Mouse (Mus musculus): ENCODE results near the gene Cdc42bpa.

Cdc42bpa gene

DNA sequence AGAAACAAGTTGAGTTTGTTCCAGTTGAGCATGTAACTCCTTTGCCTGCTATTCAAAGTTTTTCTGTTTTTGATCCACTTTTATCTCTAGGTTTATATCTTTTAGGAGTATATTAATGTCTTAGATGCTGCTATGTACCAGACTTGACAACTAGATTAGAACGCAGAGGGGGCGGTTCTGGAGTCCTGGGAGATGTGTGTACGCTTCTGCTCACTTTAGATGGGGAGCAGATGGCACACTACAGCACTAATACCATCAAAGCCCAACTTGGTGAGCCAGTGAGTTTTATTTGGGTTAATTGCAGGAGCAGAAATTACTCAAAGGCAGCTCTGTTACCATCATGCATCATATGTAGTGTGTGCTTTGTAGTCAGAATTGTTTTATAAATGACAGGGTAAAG lies 77.2 kb downstream of the Cdc42bpa start:
- no peak for DNase-seq

DNA sequence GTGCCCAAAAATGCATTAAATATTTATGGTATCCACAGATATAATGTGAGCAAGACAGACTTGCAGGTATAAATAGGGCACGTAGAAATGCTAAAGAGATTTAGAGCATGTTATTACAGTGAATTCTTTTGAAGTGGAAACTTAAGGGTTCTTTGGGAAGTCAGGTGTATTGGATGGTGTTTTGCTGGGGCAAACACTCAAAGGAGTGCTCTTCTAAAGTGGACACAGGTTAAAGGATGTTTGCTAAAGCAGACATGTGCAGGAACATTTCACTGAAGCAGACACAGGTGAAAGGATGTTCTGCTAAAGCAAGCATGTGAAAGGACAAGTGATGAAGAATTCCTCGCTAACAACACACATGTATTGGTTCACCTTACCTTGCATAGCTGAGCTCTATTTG lies 83.9 kb downstream of the Cdc42bpa start:
- DNase-seq, result no peak

DNA sequence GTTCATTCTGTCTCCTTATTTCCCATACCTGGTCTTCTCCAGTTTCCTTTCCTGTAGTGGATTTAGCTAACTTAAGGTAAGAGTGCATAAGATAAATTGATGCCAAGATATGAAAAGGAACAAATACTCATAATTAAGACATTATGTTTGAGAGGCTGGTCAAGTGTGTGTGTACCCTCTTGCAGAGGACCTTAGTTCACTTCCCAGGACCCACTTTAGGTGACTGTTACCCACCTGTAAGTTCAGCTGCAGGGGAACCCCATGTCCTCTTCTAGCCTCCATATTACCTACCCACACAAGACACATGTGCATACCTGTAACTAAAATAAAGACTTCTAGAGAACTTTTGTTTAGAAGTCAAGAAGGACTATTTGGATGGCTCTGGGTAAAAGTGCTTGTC lies 84.9 kb downstream of the Cdc42bpa start:
- DNase-seq, result no peak

DNA sequence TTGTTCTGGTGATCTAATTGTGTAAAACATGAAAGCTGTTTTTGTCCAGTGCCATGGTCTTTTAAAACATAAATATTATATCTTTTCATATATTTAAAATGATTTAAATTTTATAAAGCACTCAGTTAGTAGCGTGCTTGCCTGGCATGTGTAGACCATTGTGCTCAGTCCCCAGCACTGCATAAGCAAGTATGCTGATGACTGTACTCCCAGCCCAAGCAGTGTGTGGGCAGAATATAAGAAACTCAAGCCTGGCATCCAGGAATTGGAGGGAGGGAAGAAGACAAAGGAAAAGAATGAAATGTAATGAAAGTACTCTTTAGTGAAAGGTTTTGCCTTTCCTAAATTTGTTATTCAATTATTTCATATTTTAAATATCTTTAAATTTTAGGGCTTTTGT lies 128.9 kb downstream of the Cdc42bpa start:
- DNase-seq, result no peak

DNA sequence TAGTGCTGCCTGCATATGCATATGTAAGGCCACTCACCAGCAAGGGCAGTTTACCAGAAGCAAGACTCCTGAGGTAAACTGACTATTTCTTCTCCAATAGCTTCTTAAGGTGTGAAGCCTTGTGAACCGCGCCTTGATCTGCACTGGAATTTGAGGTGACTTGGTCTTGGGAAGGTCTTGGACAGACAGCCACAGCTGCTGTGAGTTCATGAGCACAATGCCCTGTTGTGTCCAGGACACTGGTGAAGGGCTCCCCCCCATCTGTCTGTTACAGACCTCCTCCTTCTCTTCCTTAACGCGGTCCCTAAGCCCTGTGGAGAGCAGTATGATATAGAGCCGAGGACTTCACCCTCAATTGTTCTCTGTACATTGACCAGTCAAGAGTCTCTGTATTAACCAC lies 138.2 kb downstream of the Cdc42bpa start:
- DNase-seq, result no peak

DNA sequence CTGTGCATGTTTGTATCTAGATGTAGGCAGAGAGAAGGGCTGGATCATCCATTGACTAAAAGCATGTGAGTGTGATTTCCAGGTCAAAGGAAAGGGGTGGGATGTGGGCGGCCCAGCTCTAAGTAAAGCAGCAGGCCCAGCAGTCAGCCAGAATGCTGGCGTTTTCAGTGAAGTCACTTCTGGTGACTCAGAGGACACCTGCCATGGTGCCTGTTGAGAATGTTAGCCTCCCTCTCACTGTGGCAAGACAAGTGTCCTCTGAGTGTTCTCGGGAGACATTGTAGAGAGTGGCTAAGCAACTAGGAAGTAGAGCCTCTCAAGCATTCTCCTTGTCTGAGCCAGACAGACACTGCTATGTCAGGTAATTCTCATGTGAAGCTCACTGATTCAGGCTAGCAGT lies 144.3 kb downstream of the Cdc42bpa start:
- DNase-seq, result no peak

DNA sequence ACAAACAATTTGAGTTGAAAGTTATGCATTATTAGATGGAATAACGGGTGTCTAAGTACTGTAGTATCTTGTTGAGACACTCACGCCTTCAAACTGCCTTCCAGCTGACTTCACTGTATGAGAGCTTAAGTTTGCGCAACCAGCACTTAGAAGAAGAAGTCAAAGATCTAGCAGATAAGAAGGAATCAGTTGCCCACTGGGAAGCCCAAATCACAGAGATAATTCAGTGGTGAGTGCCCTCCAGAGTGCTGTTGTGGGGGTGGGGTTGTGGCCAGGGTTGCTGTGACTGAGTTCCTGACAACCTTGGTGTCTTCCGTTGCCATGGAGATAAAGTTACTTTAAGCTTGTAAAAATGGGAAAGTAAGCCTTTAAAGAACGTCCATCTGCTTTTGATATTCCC lies 148.8 kb downstream of the Cdc42bpa start:
- DNase-seq, result no peak

DNA sequence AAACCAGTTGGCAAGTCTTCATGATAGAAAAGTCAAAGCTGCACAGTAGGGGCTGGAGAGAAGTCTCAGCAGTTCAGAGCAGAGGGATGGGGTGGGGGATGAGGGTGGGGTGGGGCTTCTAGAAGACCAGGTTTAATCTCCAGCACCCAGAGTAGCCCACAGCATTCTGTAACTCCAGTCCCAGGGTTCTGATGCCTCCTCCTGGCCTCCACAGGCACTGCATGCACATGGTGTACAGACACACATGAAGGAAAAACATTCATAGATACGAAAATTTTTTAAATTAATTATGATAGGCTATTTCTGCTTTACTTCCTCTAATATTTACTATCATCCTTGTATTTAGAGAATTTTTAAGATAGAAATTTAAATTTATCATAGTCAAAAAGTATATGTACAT lies 156.3 kb downstream of the Cdc42bpa start:
- peak; percentile 34 for DNase-seq

DNA sequence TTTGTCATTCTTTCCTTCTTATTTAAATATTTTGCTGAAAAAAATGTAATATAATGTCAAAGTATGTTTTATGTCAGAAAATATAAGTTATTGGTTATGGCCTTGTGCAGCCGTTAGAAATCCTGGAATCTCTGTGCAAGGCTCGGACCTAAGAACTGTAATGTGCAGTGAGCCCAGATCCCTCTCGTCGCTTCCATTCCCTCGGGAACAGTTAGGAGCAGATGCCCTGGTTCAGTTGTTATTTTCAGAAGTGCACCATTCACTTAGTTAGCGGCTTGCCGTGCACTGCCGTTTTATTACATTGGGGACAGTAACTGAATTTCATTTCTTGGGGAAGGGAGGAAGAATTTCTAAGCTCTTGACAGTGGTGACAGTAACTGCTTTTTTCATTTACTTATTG lies 158.0 kb downstream of the Cdc42bpa start:
- DNase-seq, result no peak

DNA sequence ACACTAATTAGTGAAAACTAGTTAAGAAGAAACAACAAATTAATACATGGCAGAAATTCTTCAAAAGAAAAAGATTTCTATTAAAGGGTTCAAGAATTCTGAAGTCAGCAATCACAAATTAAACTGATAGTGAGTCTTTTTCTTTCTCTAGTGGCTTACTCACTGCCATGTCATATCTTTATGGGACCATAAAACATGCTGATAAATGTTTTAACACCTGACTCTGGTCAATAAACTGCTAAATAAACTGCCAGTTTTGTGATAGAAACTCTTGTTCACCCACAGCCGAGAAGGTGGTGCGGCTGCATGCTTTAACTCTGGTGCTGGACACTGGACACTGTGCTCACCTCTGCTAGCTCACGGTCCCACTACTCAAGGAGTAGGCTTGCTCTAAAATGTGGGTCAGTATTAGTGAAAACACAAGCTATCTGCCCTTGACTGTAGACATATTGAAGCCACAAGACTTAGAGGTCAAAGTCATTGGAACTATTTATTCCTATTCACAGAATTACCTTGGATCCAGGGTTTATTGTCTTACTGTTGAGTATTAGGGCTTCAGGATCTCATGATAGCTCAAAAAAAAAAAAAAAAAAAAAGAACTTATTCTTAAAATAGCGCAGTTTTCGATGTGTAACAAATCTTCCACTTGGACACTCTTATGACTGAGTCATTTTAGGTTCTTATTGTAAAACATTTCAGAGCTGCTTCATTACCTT lies 168.0 kb downstream of the Cdc42bpa start:
- DNase-seq, result no peak

DNA sequence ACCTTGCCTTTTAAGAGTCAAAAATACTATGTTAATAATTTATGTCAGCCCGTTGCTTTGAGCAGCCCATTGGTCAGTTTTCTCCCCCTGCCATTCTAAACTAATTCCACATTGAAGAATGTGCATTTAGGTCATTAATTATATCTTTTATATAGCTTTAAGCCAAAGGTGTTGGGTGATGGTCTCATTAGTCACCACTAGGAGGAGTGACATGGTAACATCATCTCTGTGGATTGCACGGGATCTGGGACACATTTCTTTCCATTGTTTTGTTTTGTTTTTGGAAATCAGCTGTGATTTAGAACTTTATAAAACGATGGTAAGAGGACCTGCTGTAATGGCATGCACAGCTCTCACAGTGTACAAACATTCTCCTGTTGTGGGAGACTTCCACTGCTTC lies 171.1 kb downstream of the Cdc42bpa start:
- DNase-seq, result no peak

DNA sequence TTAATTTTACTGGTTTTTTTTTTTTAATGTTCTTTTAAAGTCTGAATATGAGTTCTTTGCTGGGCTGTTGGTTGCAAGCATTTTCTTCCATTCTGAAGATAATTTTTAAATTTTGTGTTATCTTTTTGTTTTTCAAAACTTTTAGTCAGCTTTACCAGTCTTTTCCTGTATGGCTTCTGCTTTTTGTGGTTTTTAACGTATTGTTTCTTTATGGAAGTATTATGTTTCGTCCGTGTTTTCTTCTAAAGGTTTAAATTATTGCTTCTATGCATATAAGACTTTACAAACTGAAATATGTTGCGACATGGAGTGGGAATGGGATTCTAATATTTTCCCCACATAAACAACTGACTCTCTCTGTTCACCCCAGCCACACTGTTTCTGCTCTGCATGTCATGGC lies 171.9 kb downstream of the Cdc42bpa start:
- no peak for DNase-seq

DNA sequence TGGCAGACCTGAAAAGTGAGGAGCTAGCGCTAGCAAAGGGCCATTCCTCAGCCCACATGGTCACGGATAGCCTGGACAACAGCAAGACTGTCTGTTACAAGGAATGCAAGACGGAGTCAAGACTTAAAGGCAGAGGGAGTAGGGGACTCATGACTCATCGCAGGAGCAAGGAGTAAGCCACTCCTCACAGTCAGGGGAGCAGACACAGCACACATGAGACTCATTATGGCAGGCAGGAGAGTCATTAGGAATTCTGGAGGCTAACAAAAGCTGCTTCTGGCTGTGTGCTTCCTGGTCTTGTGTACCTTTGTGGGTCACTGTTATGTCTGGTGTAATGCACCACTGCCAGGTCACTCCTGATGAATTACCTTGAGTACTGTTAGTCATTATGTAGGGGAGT lies 178.9 kb downstream of the Cdc42bpa start:
- no peak for DNase-seq

DNA sequence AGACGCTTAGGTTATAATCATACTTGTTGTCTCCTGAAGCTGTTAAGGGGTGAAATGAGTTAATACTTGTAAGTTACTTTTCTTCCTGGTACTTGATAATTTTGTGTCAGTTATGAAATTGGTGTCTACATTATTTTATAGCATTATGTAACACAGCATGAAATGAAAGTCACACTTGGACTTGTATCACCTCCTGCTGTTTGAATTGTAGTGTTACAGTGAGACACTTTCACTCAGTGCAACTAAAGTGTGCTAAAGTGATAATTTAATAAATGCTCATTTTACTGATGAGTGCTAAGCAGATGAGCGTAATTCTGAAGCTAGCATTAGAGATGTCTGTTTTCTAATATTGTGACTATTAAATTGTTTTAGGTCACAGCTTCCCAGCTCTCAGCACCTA lies 180.7 kb downstream of the Cdc42bpa start:
- no peak for DNase-seq

DNA sequence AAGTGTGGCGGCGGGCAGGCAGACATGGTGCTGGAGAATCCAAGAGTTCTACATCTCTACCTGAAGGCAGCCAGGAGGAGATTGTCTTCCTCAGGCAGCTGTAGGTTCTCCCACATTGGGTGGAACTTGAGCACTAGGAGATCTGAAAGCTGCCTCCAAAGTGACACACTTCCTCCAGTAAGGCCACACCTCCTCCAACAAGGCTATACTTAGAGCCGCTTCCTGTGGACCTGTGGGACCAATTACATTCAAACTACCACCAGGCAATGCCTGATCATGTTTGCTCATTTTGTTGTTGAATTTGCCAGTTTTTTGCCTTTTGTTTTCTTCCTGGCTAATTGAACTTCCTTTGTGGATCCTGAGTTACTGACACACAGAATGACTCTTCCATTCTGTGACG lies 187.8 kb downstream of the Cdc42bpa start:
- no peak for DNase-seq

DNA sequence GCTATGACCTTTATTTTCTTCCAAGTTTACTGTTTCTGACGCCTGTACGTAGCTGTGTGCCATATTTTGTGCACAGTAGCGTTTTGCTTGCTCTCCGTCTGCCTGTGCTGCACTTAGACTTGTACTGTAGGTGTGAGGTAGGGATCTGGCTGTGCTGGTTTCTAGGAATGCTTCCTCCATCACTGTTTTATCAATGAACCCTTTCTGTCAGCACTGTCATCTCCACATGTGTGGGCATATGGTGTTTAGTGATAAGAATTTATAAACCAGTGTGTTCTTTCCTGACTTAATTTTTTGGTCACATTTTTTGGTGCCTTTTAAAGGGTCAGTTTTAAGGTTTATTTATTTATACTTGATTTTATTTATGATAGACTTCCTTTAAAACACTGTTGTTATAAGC lies 188.3 kb downstream of the Cdc42bpa start:
- no peak for DNase-seq

DNA sequence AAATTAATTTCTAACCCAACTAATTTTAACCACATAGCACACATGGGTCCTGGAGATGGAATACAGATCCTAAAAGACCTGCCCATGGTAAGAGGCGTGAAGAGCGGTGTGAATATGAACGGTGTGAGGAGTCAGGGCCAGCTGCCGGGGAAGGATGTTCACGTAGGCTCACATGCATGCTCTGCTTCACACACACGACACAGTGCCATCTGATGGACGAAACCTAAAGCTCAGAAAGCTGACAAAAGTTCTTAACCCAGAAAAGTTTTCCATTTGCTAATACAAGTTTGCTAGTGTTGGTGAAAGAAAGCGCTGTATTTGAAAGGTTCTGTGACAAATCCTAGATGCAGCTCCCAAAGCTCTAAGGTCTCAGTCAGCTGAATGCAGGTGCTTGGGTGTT lies 190.9 kb downstream of the Cdc42bpa start:
- DNase-seq, result no peak

DNA sequence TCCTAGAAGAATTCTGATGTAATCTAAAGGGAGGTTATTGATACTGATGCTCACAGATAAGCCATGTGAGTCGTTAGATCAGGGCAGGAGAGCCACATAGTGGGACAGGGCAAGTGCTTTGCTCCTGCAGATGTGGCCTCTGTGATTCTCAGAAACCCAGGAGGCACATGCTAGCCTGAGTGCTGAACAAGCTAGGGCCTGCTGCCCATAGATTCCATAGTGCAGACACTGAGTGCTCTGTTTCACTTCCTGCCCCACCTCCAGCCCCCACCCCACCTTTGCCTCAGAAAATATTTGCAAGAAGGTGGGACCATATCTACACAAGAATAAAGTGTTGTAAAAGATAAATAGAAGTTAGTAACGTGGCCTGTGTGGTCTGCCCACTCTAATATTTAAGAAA lies 198.4 kb downstream of the Cdc42bpa start:
- DNase-seq, result no peak

DNA sequence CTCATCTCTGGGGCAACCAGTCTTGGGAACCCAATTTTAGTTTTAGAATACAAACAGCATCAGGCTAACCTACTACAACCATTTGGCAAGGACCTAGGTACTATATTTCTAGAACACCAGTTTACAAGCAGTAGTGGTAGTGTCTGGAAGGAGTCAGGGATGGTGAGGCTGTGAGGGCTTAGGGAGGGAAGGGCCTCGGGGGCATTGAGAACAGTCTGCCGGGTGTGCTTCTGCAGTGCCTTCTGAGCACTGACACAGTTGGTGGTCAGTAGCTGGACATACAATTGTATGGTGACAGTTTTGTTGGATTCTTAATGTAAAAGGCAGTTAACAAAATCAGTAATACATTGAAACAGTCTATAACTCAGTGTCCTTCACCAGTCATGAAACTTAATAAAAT lies 200.3 kb downstream of the Cdc42bpa start:
- DNase-seq, result no peak

DNA sequence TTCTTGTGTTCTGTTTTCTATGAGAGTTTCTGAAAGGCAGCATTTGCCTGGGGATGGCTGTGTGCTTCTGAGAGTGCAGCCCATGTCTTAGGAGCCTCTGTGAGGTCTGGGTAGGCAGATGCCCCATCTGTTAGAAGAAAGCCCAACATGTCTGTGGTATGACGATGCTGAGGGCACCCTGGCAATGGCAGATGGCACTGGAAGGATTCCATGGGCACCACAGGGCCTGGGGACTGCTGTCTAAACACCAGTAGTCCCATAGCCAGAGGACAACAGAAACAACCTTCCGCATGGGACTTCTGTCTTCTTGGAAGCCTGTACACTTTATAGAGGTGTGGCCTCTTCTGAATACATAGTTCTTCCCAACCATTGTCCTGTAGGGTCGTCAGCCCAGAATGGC lies 200.9 kb downstream of the Cdc42bpa start:
- no peak for DNase-seq

DNA sequence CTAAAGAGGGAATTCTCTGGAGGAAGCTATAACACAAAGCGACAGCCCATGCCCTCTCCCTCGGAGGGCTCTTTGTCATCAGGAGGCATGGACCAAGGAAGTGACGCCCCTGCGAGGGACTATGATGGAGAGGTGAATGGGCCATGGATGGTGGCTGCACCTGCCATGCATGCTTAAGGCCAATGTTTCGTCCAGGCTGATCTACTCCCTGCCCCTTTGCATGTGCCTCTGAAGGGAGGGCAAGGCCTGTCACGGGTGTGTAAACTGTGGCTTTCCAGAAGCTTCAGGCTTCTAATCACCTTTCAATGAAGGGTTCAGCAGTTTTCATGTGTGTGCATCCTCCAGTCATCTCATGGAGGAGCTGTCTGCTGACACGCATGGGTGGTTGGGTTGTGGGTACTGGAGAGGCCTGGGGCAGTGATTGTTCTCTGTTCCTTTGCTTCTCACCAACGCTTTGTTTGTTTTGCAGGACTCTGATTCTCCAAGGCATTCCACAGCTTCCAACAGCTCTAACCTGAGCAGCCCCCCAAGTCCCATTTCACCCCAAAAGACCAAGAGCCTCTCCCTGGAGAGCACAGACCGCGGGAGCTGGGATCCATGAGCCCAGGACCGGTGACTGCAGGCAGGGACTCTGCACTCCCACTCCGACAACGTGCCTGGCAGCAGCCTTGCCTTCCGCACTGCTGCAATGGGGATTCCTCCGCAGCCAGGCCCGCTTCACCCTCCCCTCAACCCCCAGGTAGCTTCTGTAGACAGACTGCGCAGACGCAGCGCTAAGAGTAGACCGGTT lies 201.5 kb downstream of the Cdc42bpa start:
- DNase-seq, result no peak

DNA sequence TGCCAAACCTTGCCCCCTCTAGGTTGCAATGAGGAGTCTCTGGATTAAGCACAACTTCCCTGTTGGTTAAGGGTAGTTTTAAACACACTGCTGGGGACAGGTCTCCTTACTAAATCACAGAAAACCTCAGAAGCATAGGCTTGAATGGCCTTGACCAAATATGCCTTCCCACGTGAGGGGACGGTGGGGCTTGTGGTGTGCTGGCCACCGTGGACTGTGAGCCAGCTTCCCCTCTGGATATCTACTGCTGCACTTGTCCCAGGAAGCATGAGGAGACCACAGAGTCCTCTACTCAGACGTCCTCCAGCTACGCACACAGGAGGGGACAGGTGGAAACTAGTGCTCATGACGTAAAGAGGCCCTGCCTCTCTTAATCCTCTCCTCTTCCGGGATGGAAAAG lies 202.7 kb downstream of the Cdc42bpa start:
- DNase-seq, result no peak

DNA sequence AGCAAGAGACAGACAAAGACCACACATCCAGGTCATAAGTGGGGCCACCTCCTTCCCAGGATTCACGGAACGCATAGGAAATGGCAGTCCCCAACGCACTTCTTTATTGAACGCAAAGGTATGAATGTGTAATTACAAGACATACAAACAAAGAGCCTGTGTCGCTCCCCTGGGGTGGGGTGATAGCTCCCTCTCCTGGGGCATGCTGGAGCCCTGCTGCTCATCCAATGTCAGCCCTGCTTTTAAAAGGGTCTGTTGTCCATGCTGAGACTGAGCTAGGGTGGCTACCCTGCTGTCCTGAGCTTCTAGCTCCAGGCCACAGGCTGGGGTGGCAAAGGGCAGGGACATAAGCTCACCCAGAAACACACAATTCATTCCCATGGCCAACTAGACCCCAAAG lies 206.3 kb downstream of the Cdc42bpa start:
- no peak for DNase-seq

DNA sequence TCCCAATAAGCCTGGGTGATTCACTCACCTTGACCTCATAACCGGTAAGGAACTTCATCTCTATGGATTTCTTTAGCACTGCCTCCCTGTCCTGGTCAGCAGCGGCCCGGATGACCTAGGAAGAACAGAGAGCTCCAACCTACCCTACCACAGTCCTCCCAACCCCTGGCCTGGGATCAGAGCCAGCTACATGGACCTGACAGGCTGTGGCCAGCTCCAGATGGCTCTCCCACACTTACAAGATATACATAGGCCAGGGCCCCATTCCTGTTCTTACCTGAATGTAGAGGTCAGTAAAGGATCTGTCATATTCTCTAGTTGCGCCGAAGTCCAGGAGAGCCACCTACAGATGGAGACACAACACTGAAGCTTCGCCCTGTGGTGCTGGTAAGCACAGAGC lies 208.0 kb downstream of the Cdc42bpa start:
- no peak for DNase-seq

DNA sequence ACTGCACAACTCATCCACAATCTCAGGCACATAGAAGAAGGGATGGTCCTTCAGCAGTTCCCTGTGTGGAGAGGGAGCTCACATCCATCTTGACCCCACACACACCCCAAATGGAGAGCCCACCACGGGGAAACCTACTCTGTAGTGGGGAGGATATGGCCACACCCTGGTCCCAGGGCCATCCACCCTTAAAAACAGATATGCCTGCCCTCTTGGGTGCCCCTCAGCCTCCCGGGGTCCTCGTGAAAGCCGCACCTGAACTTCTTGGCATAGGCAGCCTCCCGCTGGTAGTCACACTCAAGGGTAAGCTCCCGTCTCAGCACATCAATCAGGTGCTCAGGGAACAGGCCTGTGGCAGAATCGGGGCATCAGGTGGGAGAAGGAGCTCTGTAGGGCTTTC lies 208.9 kb downstream of the Cdc42bpa start:
- DNase-seq, result no peak
